Mouse (Mus musculus): ENCODE measurements at regions not wholly inside any gene's neighbourhood (a gene's known extent, or its start where the extent isn't known, plus 50 kb on each side); places are given as distances from the start of the nearest gene placed in this dataset.

DNA sequence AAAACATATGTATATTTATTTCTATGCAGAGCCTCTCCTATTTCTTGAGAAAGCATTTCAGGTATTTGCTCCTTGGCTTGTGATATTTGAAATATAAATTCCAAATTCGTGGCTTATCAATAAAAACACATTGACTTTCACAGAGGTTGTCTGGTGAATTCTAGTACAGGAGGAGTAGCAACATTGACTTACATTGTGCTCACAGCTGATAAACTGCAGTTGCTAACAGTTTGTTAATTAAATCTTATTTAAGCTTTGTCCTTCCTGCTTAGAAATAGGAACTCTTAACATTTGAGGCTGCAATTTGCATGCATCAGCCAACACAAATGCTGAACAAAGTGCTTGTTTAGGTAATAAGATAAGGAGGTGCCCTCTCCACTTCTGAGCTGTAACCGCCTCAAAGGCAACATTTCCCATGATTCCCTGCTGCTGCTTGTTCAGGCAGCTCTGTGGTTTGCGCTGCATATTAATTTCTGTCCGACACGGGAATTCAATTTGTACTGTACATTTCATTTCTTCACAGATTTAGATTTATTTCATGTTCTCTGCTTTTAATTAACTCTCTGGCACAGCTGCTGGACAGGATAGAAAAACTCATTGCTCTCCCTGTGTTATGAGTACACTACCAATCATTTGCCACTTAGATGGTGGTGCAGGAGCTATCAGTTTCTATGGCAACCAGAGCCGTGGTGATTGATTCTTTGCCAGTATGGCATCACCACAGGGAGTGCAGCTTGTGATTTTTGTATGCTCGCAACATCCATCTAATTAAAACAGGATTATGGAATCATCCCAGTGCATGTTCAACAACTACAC, 219.0 kb downstream of the Zfp352 start:
- peak; percentile 84; the same call in 1 of the 2 replicates for ATAC-seq (ENCODE audit: low TSS enrichment)

DNA sequence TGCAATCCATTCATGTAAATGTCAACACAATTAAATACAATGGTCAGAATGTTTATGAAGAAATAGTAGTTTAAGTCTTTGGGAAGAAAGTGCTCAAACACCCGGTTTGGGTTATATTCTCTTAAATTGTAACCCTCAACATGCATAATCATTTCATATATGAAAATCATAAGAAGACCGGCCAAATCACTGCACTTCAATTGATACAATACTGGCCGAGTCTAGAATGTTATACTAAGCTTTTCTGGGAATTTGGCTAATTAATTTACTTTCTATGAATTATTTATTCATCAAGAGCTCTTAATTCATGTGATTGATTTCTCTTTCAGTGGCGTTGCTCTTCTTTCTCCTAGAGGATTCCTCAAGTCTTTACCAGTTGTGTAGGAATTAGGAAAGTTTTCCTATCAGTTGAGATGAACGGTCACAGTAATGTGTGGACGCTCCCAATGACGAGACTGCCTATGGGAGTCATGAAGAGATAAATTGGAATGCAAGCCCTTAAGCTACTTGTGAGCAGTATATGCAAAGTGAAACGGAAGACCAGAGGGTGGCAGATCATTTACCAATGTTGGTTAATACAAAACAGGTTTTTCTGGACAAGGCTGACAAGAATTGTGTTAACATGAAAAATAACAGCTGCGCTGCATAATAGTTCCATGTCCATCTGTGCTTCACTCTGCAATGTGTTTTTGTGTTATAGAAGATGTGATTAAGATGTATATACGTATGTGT, 219.7 kb downstream of the Zfp352 start:
- ATAC-seq (ENCODE audit: low TSS enrichment) = no peak

- no peak for ATAC-seq (ENCODE audit: low TSS enrichment)
These were observed 226.6 kb downstream of the Zfp352 start for GRCm38 (mm10) chr4:90445268-90445667.

GRCm38 (mm10) chr4:90452576-90452975, 234.0 kb downstream of the Zfp352 start:
- no peak for ATAC-seq (ENCODE audit: low TSS enrichment)

GRCm38 (mm10) chr4:90453029-90453428, 234.4 kb downstream of the Zfp352 start:
- ATAC-seq (ENCODE audit: low TSS enrichment) = no peak

DNA sequence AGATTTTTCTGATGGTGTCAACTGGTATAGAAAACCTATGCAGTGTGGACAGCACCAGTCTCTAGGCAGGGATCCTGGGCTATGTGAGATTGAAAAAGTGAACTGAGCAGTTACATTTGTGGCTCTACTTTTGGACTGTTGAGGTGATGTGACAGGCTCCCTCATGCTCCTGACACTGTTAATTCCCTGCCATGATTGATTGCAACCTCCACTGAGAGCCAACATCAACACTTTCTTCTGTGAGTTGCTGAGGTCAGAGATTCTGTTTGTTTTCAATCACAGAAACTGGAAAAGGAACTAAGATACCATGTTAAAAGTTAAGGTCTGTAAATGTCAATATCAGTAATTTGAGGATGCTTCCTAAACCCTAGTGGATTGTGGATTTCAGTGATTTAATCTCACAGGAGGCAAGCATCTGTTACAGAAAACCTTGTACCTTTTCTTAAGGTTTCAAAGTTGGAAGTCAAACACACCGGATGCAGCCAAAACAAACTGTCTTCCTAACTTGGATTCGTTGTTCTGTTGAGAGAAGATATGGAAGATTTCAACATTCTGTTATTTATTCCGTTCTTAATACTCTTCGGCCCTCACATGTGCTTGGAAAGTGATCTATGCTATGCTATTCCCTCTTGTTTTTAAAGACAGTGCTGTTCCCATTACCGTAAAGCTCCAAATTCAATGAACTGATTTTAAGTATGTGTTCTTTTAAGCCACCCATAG, 278.4 kb downstream of the Zfp352 start:
- ATAC-seq (ENCODE audit: low TSS enrichment) = no peak

All from frontal cortex, adult (tissue).